Mouse (Mus musculus) yolk sac, embryonic 10.5 days (tissue): Measurements from ENCODE around the gene Rffl.

Source experiments
- DNase-seq: peaks from one replicate; pipeline ENCODE4 v3.0.0-alpha.2; 2017; ENCODE audit warnings: low spot score

Rffl gene

GRCm38 (mm10) chr11:82874924-82875323 is 3.9 kb upstream of the Rffl start:
- DNase-seq: no peak

- DNase-seq: peak; percentile 76
Observed at GRCm38 (mm10) chr11:82870173-82871030, 608 bp downstream of the Rffl start.

- no peak for DNase-seq
Observed at GRCm38 (mm10) chr11:82869506-82870172, 1.4 kb downstream of the Rffl start.

GRCm38 (mm10) chr11:82867956-82868355 is 3.1 kb downstream of the Rffl start:
- DNase-seq: no peak

GRCm38 (mm10) chr11:82866850-82867564 is 4.0 kb downstream of the Rffl start:
- DNase-seq: no peak

GRCm38 (mm10) chr11:82865957-82866356 is 5.1 kb downstream of the Rffl start:
- DNase-seq: no peak

GRCm38 (mm10) chr11:82863488-82863931 is 7.5 kb downstream of the Rffl start:
- DNase-seq: no peak

- DNase-seq: no peak
Observed at GRCm38 (mm10) chr11:82863059-82863458, 8.0 kb downstream of the Rffl start.

GRCm38 (mm10) chr11:82862638-82863037 is 8.4 kb downstream of the Rffl start:
- no peak for DNase-seq

- peak; percentile 61 for DNase-seq
Observed at GRCm38 (mm10) chr11:82861558-82861957, 9.5 kb downstream of the Rffl start.

GRCm38 (mm10) chr11:82860759-82861158 is 10.3 kb downstream of the Rffl start:
- DNase-seq: no peak

- peak; percentile 61 for DNase-seq
Observed at GRCm38 (mm10) chr11:82857307-82857848, 13.6 kb downstream of the Rffl start.

GRCm38 (mm10) chr11:82856032-82856431 is 15.0 kb downstream of the Rffl start:
- no peak for DNase-seq

GRCm38 (mm10) chr11:82855327-82855973 is 15.6 kb downstream of the Rffl start:
- DNase-seq: no peak

- DNase-seq: no peak
Observed at GRCm38 (mm10) chr11:82854111-82854510, 16.9 kb downstream of the Rffl start.

- DNase-seq: no peak
Observed at GRCm38 (mm10) chr11:82852958-82853357, 18.1 kb downstream of the Rffl start.

- DNase-seq: no peak
Observed at GRCm38 (mm10) chr11:82852540-82852939, 18.5 kb downstream of the Rffl start.

GRCm38 (mm10) chr11:82852115-82852514 is 18.9 kb downstream of the Rffl start:
- no peak for DNase-seq

GRCm38 (mm10) chr11:82850259-82850658 is 20.8 kb downstream of the Rffl start:
- DNase-seq: no peak

- DNase-seq: no peak
Observed at GRCm38 (mm10) chr11:82847571-82848000, 23.4 kb downstream of the Rffl start.

- DNase-seq: no peak
Observed at GRCm38 (mm10) chr11:82846938-82847337, 24.1 kb downstream of the Rffl start.

- no peak for DNase-seq
Observed at GRCm38 (mm10) chr11:82846079-82846436, 25.0 kb downstream of the Rffl start.
